Mouse (Mus musculus) myocyte (in vitro differentiated cells): ENCODE data around the gene Dock4. TPM values are rescaled to one million over a fixed set of nuclear protein-coding genes. Genes with fewer than 3 reads are reported as not detected.

Source experiments
- H3K27me3 ChIP-seq: one replicate; pipeline ENCODE4 v1.6.1; 2011; ENCODE audit not compliant: control insufficient read depth, insufficient read depth, insufficient read length
- H3K36me3 ChIP-seq: one replicate; pipeline ENCODE4 v1.6.1; 2011; ENCODE audit not compliant: control insufficient read depth, insufficient read depth
- H3K4me2 ChIP-seq: one replicate; pipeline ENCODE4 v1.6.1; 2011; ENCODE audit warnings: low read depth, control low read depth
- H3K4me3 ChIP-seq: one replicate; pipeline ENCODE4 v1.5.1; 2011; ENCODE audit warnings: mild to moderate bottlenecking, control low read depth, moderate library complexity
- H3K79me2 ChIP-seq: one replicate; pipeline ENCODE4 v1.6.1; 2011; ENCODE audit not compliant: control insufficient read depth, insufficient read depth
- H3ac ChIP-seq: one replicate; pipeline ENCODE4 v1.6.1; 2011; ENCODE audit not compliant: control insufficient read depth, insufficient read length
- CEBPB ChIP-seq: IDR thresholded peaks from 2 replicates; pipeline ENCODE4 v1.6.1; 2011; ENCODE audit warnings: mild to moderate bottlenecking, moderate library complexity; ENCODE audit not compliant: poor library complexity, insufficient read depth, severe bottlenecking
- E2F4 ChIP-seq: IDR thresholded peaks from one replicate; pipeline ENCODE4 v1.6.1; 2011; ENCODE audit warnings: mild to moderate bottlenecking, control low read depth, moderate library complexity; ENCODE audit not compliant: insufficient read depth
- MAX ChIP-seq: IDR thresholded peaks from one replicate; pipeline ENCODE4 v1.6.1; 2011; ENCODE audit warnings: low read depth, mild to moderate bottlenecking, control low read depth
- MYOD1 ChIP-seq, 3 experiments: IDR thresholded peaks; one replicate each; pipeline ENCODE4 v1.6.1; 2011; ENCODE audit warnings: control low read depth in 2 of 3, low read depth in 2 of 3, mild to moderate bottlenecking in 2 of 3, moderate library complexity in 1 of 3; ENCODE audit not compliant: insufficient read length in 2 of 3, control insufficient read depth in 1 of 3
- MYOG ChIP-seq, 3 experiments: IDR thresholded peaks; one replicate each; pipeline ENCODE4 v1.6.1; 2011; ENCODE audit warnings: control low read depth in 2 of 3, low read depth in 2 of 3, mild to moderate bottlenecking in 2 of 3; ENCODE audit not compliant: insufficient read length in 2 of 3, control insufficient read depth in 1 of 3, insufficient read depth in 1 of 3
- POLR2A ChIP-seq: IDR thresholded peaks from one replicate; pipeline ENCODE4 v1.6.1; 2011; ENCODE audit warnings: low read depth, mild to moderate bottlenecking, control low read depth, moderate library complexity; ENCODE audit not compliant: insufficient read length
- POLR2AphosphoS2 ChIP-seq: IDR thresholded peaks from one replicate; pipeline ENCODE4 v1.6.1; 2011; ENCODE audit warnings: low read depth, control low read depth; ENCODE audit not compliant: insufficient read length
- REST ChIP-seq: IDR thresholded peaks from one replicate; pipeline ENCODE4 v1.6.1; 2011; ENCODE audit warnings: mild to moderate bottlenecking, control low read depth, moderate library complexity; ENCODE audit not compliant: insufficient read depth, insufficient read length
- SRF ChIP-seq: IDR thresholded peaks from one replicate; pipeline ENCODE4 v1.6.1; 2011; ENCODE audit warnings: low read depth; ENCODE audit not compliant: control insufficient read depth, insufficient read length
- TCF12 ChIP-seq: IDR thresholded peaks from one replicate; pipeline ENCODE4 v1.6.1; 2011; ENCODE audit warnings: mild to moderate bottlenecking, control low read depth; ENCODE audit not compliant: poor library complexity, insufficient read depth, severe bottlenecking
- TCF3 ChIP-seq: IDR thresholded peaks from one replicate; pipeline ENCODE4 v1.6.1; 2011; ENCODE audit warnings: low read depth, control low read depth; ENCODE audit not compliant: insufficient read length
- USF1 ChIP-seq: IDR thresholded peaks from one replicate; pipeline ENCODE4 v1.6.1; 2011; ENCODE audit warnings: low read depth, mild to moderate bottlenecking, control low read depth, moderate library complexity
- polyA plus RNA-seq: library from polyadenylated mRNA; unstranded; fragments of >200 nt; fragmentation: generic; extraction: Trizol; gene quantifications from one replicate; pipeline ENCODE4 v1.2.1, GENCODE M21; 2012; ENCODE audit warnings: missing spikeins

Gene Dock4
- polyA plus RNA-seq, 1 experiment: 0.73 TPM

DNA sequence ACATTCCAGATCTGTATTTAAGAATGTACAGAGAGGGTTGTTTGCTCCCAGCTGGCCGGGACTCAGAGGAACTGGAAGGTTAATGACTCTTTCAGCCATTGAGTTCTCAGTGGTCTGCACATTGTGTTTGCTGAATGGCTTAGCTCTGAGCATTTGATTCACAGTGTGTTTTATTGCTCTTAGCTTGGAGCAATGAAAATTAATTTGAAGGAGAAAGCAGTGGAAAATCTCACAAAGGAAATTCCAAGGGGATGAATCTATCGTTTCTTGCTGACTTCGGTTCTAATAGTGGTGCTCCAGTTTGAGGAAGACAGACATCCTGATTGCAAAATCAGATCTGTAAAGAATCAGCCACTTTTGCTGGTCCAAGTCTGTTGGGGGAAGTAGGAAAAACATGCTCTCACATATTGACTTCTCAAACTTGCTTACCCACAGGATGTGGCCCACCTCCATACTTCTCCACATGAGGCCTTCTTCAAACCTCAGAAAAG, 342.9 kb downstream of the Dock4 start:
- H3K79me2 ChIP-seq: no peaks in the 10 kb centered on the region
- H3ac ChIP-seq: no peak overlapping the region
- no peak overlapping the region for H3K4me2 ChIP-seq
- TF ChIP-seq CEBPB: no peak
- TF ChIP-seq MAX: no peak
- no peak for TF ChIP-seq TCF3
- no peak for TF ChIP-seq POLR2A
- no peak for TF ChIP-seq MYOG (IDR thresholded peaks at IDR 0.05; ENCODE audit: control insufficient read depth in 1 of 3, insufficient read depth in 1 of 3, insufficient read length in 2 of 3, low read depth in 2 of 3)
- no peak for TF ChIP-seq REST
- no peaks in the 10 kb centered on the region for H3K36me3 ChIP-seq
- no peak overlapping the region for H3K4me3 ChIP-seq
- H3K27me3 ChIP-seq: no peaks in the 10 kb centered on the region

DNA sequence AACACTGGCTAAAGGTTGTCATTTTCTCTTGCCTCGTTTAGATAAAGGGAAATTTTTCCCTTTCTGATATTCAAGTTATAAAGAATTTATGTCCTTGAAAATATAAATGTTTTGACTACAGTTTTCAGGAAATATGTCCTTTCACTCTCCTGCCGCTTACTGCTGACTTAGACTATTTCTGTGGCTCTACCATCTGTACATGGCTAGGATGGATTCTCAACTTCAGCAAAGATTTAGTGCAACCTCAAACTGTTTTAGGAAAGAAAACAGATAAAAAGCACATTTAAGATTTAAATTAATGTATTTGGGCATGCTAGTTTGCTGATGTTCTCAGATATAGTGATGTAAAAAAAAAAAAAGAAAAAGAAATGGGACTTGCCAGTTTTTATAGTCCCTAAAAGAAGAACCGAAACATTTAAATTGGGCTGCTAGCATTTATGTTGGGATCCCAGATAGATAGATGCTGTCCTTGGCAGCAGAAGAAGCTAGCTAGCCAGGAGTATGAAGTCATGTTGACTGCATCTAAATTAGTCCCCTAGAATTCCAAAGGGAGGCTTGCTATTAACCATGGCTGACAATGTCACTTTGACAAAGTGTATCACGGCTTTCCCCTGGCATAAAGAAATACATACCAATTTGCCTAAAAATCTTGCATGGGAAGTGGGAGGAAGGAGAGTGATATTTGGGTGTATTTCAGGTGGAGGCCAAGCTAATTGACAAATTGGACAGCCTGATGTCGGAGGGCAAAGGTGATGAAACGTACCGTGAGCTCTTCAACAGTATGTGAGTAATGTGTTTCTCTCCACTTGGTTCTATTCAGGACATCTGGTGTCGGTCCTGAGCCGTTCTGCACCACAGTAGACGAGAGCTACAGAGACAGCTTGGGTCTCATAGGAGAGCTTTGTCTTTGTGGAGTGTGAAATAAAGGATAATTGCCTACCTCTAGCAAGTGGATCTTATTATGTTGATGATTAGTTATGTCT, 343.9 kb downstream of the Dock4 start:
- TF ChIP-seq TCF3: no peak
- TF ChIP-seq MYOG (IDR thresholded peaks at IDR 0.05; ENCODE audit: control insufficient read depth in 1 of 3, insufficient read depth in 1 of 3, insufficient read length in 2 of 3, low read depth in 2 of 3): no peak
- no peak for TF ChIP-seq MAX
- no peaks in the 10 kb centered on the region for H3K79me2 ChIP-seq
- H3K4me2 ChIP-seq: no peak overlapping the region
- no peak overlapping the region for H3K4me3 ChIP-seq
- no peaks in the 10 kb centered on the region for H3K27me3 ChIP-seq
- H3K36me3 ChIP-seq: no peaks in the 10 kb centered on the region
- no peak overlapping the region for H3ac ChIP-seq

DNA sequence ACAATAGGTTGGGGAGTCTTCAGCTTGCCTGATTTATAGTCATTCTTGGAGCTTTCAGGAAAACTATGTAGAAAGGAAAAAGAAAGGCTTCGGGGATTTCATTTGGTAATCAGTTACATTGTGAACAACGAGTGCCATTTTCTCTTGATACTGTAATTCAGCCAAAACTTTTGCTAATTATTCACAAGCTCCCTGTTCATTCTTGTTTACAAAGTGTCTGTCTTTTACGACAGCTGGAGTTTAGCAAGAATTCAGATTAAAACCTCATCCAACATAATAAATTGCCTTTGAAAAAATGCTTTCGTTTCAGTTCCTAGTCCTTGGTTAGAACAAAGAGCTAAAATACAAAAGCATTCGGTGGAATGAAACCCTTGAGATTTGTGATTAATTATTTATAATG, 345.5 kb downstream of the Dock4 start:
- no peak for TF ChIP-seq USF1
- TF ChIP-seq MYOG (IDR thresholded peaks at IDR 0.05; ENCODE audit: control insufficient read depth in 1 of 3, insufficient read depth in 1 of 3, insufficient read length in 2 of 3, low read depth in 2 of 3): no peak
- no peaks in the 10 kb centered on the region for H3K27me3 ChIP-seq
- H3ac ChIP-seq: no peak overlapping the region
- no peak overlapping the region for H3K4me3 ChIP-seq
- no peaks in the 10 kb centered on the region for H3K36me3 ChIP-seq
- H3K79me2 ChIP-seq: no peaks in the 10 kb centered on the region
- no peak overlapping the region for H3K4me2 ChIP-seq

DNA sequence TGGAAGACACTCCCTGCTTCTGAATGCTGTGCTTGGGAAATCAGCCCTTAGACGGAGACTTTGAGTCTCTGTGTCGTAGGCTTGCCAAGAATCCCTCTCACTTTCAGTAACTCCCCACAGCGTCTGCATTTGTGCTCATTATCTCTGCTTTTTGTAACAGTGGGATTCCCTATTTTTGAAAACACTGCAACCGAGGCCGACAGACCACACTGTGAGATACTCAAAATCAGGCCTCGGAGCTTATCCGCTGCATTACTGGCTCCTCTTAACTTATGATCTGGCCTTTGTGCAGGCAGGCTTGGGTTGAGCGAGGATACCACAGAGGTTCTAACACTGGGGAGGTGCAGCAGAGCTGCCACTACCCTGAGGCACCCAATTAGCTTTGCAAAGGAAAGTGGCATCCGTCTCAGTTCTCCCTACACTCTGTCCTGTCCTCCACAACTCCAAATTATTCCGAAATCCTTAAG, 346.5 kb downstream of the Dock4 start:
- Histone ChIP-seq H3K4me2 (no peak overlapping the region), H3K79me2 (no peaks in the 10 kb centered on the region), H3K27me3 (no peaks in the 10 kb centered on the region), H3K4me3 (no peak overlapping the region), H3K36me3 (no peaks in the 10 kb centered on the region), H3ac (no peak overlapping the region)
- TF ChIP-seq POLR2A: no peak
- TF ChIP-seq USF1: no peak
- TF ChIP-seq POLR2AphosphoS2: no peak
- TF ChIP-seq E2F4: no peak
- no peak for TF ChIP-seq CEBPB
- no peak for TF ChIP-seq SRF
- TF ChIP-seq MYOG (IDR thresholded peaks at IDR 0.05; ENCODE audit: control insufficient read depth in 1 of 3, insufficient read depth in 1 of 3, insufficient read length in 2 of 3, low read depth in 2 of 3): no peak
- TF ChIP-seq MYOD1 (IDR thresholded peaks at IDR 0.05; ENCODE audit: control insufficient read depth in 1 of 3, insufficient read length in 2 of 3, low read depth in 2 of 3): no peak
- no peak for TF ChIP-seq TCF12
- no peak for TF ChIP-seq MAX
- TF ChIP-seq REST: no peak
- no peak for TF ChIP-seq TCF3

DNA sequence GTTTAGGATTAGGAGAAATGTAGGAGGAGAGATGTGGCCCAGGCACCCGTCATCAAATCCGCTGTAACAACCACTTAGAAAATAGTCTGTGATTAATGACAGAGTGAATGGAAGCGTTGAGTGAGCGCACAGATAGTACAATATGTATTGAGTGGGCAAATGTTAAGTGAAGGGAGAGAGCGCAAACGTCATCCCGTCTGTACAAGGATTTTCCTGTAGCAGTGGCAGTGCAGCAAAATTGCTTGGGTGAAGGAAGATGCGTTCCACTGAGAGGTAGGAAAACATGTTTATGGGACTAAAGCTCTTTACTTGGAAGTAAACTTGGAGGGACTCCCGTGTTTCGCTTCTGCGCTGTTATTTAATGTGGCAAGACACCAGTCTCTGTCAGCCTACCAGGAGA, 348.3 kb downstream of the Dock4 start:
- no peaks in the 10 kb centered on the region for H3K79me2 ChIP-seq
- H3K4me3 ChIP-seq: no peak overlapping the region
- TF ChIP-seq MYOG (IDR thresholded peaks at IDR 0.05; ENCODE audit: control insufficient read depth in 1 of 3, insufficient read depth in 1 of 3, insufficient read length in 2 of 3, low read depth in 2 of 3) (no peak), MYOD1 (IDR thresholded peaks at IDR 0.05; ENCODE audit: control insufficient read depth in 1 of 3, insufficient read length in 2 of 3, low read depth in 2 of 3) (no peak), POLR2A (no peak), REST (no peak), TCF3 (no peak), SRF (no peak), E2F4 (no peak), POLR2AphosphoS2 (no peak), MAX (no peak), CEBPB (no peak), USF1 (no peak), TCF12 (no peak)
- H3K4me2 ChIP-seq: no peak overlapping the region
- H3ac ChIP-seq: no peak overlapping the region
- no peaks in the 10 kb centered on the region for H3K27me3 ChIP-seq
- no peaks in the 10 kb centered on the region for H3K36me3 ChIP-seq
